Mouse (Mus musculus) mesoderm, embryonic 11.5 days (tissue): ENCODE measurements around the gene F9.
"Not testable (repeated sequence)": the region's sequence is repeated elsewhere in the genome, so short reads cannot be mapped to it uniquely, and the experiment has no call there.

Source experiments
- DNase-seq: peaks from one replicate; pipeline ENCODE4 v3.0.0-alpha.2; 2012; ENCODE audit warnings: low read depth, low spot score

F9 gene

DNA sequence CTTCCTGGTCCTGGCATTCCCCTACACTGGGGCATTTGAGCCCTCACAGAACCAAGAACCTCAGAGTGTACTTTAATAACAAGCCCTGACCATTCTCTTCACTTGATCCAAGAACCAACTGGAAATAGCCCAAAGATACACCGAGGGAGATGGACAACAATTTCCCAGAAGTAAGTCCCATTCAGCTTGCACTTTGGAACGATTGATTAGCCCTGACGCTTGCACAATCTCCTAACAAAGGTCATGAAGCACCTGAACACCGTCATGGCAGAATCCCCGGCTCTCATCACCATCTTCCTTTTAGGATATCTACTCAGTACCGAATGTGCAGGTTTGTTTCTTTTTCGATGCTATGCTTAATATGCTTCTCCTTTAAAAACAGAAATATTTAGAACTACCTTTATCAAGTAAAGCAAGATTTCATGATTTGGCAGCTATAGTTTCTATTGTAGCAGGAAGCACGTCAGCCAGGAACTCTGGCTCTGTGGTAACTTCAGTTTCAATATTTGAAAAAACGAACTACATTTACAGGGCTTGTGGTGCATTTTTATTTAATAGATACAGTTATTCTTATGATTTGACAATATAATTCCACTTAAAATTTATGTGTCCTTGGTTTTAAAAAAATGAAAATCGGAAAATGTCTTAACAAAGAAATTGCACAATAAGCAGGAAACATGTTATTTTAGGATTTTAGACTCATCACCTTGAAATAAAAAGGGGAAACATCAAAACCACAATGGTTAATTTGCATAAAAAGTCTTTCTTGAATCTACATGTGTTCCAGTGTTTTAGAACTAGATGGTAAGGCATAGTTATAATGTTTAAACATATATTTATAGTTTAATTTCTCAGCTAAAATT is at the start of gene F9:
Gene F9, plus strand, starts transcription at position 244 of the 863 bp plus-strand sequence.
- DNase-seq = no peak

DNA sequence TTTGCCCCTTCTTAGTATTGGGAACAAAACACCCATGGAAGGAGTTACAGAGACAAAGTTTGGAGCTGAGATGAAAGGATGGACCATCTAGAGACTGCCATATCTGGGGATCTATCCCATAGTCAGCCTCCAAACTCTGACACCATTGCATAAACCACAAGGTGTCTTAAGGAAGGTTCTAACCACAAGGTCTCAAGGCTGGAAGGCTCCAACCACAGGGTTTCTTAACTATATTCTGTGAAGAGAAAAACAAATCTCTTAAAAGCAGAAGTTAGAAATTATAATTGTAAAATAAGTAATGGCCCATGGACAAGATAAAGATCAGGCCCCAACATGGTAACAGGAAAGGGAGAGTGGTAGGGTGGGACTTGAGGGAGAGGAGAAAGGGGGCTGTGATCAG is 29.5 kb upstream of the F9 start:
- not testable (repeated sequence) for DNase-seq

- DNase-seq = no peak
These were observed 800 bp downstream of the F9 start for GRCm38 (mm10) chrX:60000084-60000443.

- no peak for DNase-seq
These were observed 2.2 kb downstream of the F9 start for GRCm38 (mm10) chrX:60001461-60001860.

DNA sequence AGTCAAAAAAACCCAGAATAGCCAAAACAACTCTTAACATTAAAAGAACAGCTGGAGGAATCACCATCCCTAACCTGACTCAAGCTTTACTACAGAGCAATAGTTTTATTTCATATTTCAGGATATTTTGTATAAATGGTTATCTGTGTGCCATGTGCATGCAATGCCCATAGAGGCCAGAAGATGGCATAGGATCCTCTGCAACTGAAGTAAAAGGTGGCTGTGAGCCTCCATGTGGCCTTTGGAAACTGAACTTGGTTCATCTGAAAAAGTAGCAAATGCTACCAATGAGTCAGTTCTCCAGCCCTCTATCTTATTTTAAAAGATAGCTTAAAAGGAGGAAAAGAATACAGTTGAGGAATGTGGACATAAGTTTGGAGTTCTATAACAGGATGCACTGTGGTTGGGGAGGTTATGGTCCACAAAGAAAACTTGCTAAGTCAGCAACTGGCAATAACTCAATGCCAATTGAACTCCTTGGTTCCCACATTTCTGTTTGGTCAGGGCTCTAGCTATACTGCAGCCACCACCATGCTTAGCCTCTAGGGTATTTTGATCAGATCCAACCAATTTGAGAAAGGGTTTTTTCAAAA is 13.9 kb downstream of the F9 start:
- DNase-seq = peak; percentile 15

GRCm38 (mm10) chrX:60014588-60014987 is 15.3 kb downstream of the F9 start:
- DNase-seq = no peak

DNA sequence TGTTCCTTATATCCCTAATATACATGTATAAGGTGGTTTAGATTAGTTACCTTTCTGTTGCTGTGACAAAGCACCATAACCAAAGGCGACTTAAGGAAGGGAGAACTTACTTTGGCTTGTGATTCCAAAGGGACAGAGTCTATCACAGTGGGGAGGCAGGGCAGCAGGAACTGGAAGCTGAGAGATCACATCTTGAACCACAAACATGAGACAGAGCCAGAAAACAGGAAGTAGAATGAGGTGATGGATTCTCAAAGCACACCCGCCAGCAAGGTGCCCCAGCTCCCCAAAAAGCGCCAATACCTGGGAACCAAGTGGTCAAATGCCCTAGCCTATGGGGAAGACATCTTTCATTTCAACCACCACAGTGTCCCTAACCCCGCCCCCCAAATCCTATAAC is 21.7 kb downstream of the F9 start:
- DNase-seq = no peak

DNA sequence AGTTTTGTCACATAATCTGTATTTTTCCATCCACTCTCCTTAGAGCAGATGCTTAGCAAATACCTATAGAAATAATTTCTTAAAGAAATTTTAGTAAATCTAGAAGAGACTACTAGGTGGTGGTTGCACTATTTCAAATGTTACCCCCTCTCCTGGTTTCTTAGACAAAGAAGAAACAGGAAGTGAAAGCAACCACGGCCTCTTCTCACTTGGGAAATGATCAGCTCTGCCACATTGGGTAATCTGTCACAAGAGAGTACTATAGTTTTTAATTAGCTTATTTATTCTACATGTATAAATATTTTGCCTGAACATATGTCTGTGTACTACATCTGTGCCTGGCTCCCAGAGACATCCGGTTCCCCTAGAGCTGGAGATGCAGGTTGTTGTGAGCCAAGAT is 22.3 kb downstream of the F9 start:
- DNase-seq = no peak

- DNase-seq = peak; percentile 6
These were observed 27.4 kb downstream of the F9 start for GRCm38 (mm10) chrX:60026654-60027053.

DNA sequence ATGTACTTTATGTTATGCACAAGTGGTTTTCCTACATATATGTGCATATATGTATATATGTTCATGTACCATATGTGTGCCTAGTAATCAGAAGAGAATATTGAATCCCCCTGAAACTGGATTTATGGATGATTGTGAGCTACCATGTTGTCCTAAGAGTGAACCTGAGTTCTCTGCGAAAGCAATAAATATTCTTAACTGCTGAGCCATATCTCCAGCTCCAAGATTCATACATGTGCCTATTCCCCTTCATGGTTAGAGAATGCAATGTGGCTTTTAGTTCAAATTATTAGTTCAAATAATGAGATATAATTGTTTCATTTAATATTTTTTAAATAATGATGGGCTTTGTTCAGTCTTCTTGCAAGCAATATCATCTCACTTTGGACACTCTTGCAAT is 55.5 kb downstream of the F9 start:
- no peak for DNase-seq

GRCm38 (mm10) chrX:60055185-60055584 is 55.9 kb downstream of the F9 start:
- no peak for DNase-seq

DNA sequence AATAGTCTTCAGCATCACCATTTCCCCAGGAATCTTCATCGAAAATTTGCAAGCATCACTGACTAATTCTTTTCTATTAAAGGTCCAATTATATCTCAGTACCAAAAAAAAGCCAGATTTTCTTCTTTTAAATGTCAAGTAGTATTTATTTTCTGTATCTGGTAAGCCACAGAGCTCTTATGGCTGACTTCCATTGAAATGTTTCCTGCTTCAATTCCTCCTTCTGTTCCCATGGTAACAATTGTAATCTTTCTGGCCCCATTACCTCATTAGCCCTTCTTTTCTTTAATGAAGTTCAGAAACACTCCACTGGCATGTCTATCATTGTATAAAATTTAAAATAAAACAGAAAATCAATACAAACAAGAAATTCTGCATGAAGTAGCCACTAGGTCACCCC is 76.1 kb downstream of the F9 start:
- DNase-seq = no peak
